Mouse (Mus musculus): Measurements from ENCODE around the gene Relt.
"Not testable (repeated sequence)": the region's sequence is repeated elsewhere in the genome, so short reads cannot be mapped to it uniquely, and the experiment has no call there.

Relt gene

GRCm38 (mm10) chr7:100847131-100847530 lies 16.1 kb downstream of the Relt start:
- no peak for ATAC-seq (ENCODE audit: insufficient number of reproducible peaks, low FRiP score, low TSS enrichment)

GRCm38 (mm10) chr7:100846033-100846432 lies 17.2 kb downstream of the Relt start:
- not testable (repeated sequence) for ATAC-seq (ENCODE audit: insufficient number of reproducible peaks, low FRiP score, low TSS enrichment)

- no peak for ATAC-seq (ENCODE audit: insufficient number of reproducible peaks, low FRiP score, low TSS enrichment)
These were observed 17.8 kb downstream of the Relt start for GRCm38 (mm10) chr7:100845412-100845811.

GRCm38 (mm10) chr7:100845026-100845400 lies 18.2 kb downstream of the Relt start:
- ATAC-seq (ENCODE audit: insufficient number of reproducible peaks, low FRiP score, low TSS enrichment) = no peak

- no peak for ATAC-seq (ENCODE audit: insufficient number of reproducible peaks, low FRiP score, low TSS enrichment)
These were observed 18.7 kb downstream of the Relt start for GRCm38 (mm10) chr7:100844385-100845025.

GRCm38 (mm10) chr7:100843866-100844265 lies 19.4 kb downstream of the Relt start:
- no peak for ATAC-seq (ENCODE audit: insufficient number of reproducible peaks, low FRiP score, low TSS enrichment)

GRCm38 (mm10) chr7:100842175-100842574 lies 21.1 kb downstream of the Relt start:
- no peak for ATAC-seq (ENCODE audit: insufficient number of reproducible peaks, low FRiP score, low TSS enrichment)

- ATAC-seq (ENCODE audit: insufficient number of reproducible peaks, low FRiP score, low TSS enrichment) = no peak
These were observed 21.6 kb downstream of the Relt start for GRCm38 (mm10) chr7:100841608-100842007.

GRCm38 (mm10) chr7:100840906-100841305 lies 22.3 kb downstream of the Relt start:
- ATAC-seq (ENCODE audit: insufficient number of reproducible peaks, low FRiP score, low TSS enrichment) = no peak

GRCm38 (mm10) chr7:100839632-100840402 lies 23.4 kb downstream of the Relt start:
- no peak for ATAC-seq (ENCODE audit: insufficient number of reproducible peaks, low FRiP score, low TSS enrichment)

GRCm38 (mm10) chr7:100837701-100838100 lies 25.5 kb downstream of the Relt start:
- no peak for ATAC-seq (ENCODE audit: insufficient number of reproducible peaks, low FRiP score, low TSS enrichment)

- ATAC-seq (ENCODE audit: insufficient number of reproducible peaks, low FRiP score, low TSS enrichment) = no peak
These were observed 26.6 kb downstream of the Relt start for GRCm38 (mm10) chr7:100836657-100837056.

GRCm38 (mm10) chr7:100835711-100836110 lies 27.5 kb downstream of the Relt start:
- ATAC-seq (ENCODE audit: insufficient number of reproducible peaks, low FRiP score, low TSS enrichment) = no peak

- no peak for ATAC-seq (ENCODE audit: insufficient number of reproducible peaks, low FRiP score, low TSS enrichment)
These were observed 28.1 kb downstream of the Relt start for GRCm38 (mm10) chr7:100835168-100835567.

- no peak for ATAC-seq (ENCODE audit: insufficient number of reproducible peaks, low FRiP score, low TSS enrichment)
These were observed 29.4 kb downstream of the Relt start for GRCm38 (mm10) chr7:100833859-100834258.

- ATAC-seq (ENCODE audit: insufficient number of reproducible peaks, low FRiP score, low TSS enrichment) = no peak
These were observed 34.7 kb downstream of the Relt start for GRCm38 (mm10) chr7:100828549-100828948.

- no peak for ATAC-seq (ENCODE audit: insufficient number of reproducible peaks, low FRiP score, low TSS enrichment)
These were observed 38.6 kb downstream of the Relt start for GRCm38 (mm10) chr7:100824661-100825060.

GRCm38 (mm10) chr7:100818401-100819064 lies 44.7 kb downstream of the Relt start:
- ATAC-seq (ENCODE audit: insufficient number of reproducible peaks, low FRiP score, low TSS enrichment) = no peak

- no peak for ATAC-seq (ENCODE audit: insufficient number of reproducible peaks, low FRiP score, low TSS enrichment)
These were observed 45.8 kb downstream of the Relt start for GRCm38 (mm10) chr7:100817442-100817760.

GRCm38 (mm10) chr7:100816759-100817441 lies 46.3 kb downstream of the Relt start:
- ATAC-seq (ENCODE audit: insufficient number of reproducible peaks, low FRiP score, low TSS enrichment) = no peak
